Mouse (Mus musculus) lung, postnatal 0 days (tissue): Measurements from ENCODE around the gene Ceacam2.

Source experiments
- CTCF ChIP-seq: IDR thresholded peaks from 2 replicates; pipeline ENCODE4 v1.5.1; 2016; ENCODE audit warnings: antibody characterized with exemption, mild to moderate bottlenecking
- EP300 ChIP-seq: IDR thresholded peaks from 2 replicates; pipeline ENCODE4 v1.6.1; 2016; ENCODE audit warnings: antibody characterized with exemption, mild to moderate bottlenecking, control low read depth

- no peak for TF ChIP-seq EP300
- TF ChIP-seq CTCF: no peak
Measured at GRCm38 (mm10) chr7:25568721-25569120, 29.1 kb upstream of the Ceacam2 start.
